Mouse (Mus musculus) thymus, postnatal 36 days (tissue): ENCODE results near the gene Tlcd2.

Source experiments
- DNase-seq, 2 experiments: peaks; one replicate each; pipeline ENCODE4 v3.0.0; 2022; ENCODE audit warnings: mixed read lengths in 2 of 2

Gene Tlcd2

DNA sequence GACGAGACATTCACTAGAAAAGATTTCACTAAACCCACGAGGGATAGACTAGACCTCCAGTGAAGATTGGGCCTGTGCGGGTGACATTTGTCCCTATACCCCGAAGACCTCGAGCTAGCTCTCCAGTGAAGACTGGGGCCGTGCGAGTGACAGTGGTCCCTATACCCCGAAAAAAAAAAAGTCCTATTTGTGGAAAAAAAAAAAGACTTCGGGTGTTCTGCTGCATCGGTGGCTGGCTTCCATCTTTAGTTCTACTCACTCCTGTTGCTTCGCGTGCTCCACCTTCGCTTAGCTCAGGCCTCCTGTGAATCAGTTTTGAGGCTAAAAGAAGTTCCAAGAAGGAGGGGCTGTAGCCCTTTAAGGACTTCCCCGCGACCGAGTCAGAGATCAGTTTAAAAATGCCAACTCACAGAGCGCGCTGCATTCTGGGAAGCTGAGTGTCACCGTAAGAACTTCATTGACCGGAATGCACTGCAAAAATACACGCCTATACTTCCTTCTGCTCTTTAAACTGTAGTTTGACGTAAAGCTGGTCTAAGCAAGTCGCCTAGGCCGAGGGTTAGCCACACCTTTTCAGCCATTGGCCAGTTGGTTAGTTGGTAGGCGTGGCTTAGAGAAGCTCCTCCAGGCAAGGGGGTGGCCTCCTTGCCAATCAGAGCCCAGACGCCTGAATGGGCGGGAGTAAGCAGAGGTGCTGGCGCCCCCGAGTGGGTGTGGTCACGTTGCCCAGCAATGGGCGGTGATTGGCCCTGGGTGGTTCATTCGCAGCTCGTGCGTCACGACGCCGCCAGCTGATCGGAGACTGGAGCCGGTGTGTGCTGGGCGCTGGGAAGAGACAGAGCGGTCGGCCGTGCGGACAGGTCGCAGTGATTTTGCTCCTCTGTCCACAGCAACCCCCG lies at the start of gene Tlcd2:
Gene Tlcd2 (plus strand): TSS at position 872 of the 899 bp plus-strand sequence.
- DNase-seq = peak; percentile 98 to 100

DNA sequence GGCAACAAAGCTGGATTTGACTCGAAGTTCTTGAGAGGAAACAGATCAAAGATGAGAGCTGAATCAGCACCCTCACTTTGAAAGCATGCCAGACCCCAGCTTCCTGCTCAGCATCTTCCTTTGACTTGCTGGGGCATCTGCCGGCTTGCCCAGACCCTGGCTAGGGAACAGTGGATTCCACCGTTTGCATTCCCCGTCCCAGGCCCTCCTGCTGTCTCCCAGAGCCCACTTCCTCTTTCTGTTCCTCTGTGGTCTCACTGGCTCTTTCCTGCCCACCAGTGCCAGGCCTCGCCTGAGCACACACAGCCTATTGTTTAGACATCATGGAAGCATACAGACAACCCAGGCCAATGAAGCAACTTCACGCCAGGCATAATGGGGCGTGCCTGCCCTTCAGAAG lies 46.4 kb upstream of the Tlcd2 start:
- peak; percentile 18 to 39 for DNase-seq

GRCm38 (mm10) chr11:75415994-75416393 lies 45.5 kb upstream of the Tlcd2 start:
- DNase-seq = peak in 1 of 2 experiments; percentile 30

- DNase-seq = no peak
Observed at GRCm38 (mm10) chr11:75420037-75420436, 41.5 kb upstream of the Tlcd2 start.

DNA sequence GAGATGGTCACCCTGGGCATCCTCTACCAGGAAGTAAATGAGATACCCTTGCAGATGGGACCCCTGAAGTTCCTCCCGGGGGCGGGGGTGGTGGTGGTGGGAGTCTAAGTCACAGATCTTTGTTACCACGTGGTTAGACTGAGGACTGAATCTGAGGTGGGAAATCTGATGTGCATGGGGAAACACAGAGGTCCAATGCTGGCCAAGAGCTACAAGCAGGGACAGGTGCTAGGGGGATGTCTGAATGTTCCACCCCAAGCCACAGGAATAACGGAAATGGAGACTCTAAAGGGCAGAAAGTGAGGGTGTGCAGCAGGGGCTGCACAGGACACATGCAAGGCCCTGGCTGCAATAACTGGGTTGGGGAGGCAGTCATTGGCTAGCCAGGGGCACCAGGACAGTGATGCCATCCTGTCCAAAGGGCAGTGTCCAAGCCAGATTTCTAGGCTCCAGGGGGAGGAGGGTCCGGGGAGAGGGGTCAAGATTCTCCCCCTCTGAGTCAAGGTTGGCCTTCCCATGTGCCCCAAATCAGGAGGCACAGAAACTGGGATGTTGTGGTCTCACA lies 40.6 kb upstream of the Tlcd2 start:
- DNase-seq = no peak

GRCm38 (mm10) chr11:75421375-75422012 lies 40.0 kb upstream of the Tlcd2 start:
- DNase-seq = no peak

DNA sequence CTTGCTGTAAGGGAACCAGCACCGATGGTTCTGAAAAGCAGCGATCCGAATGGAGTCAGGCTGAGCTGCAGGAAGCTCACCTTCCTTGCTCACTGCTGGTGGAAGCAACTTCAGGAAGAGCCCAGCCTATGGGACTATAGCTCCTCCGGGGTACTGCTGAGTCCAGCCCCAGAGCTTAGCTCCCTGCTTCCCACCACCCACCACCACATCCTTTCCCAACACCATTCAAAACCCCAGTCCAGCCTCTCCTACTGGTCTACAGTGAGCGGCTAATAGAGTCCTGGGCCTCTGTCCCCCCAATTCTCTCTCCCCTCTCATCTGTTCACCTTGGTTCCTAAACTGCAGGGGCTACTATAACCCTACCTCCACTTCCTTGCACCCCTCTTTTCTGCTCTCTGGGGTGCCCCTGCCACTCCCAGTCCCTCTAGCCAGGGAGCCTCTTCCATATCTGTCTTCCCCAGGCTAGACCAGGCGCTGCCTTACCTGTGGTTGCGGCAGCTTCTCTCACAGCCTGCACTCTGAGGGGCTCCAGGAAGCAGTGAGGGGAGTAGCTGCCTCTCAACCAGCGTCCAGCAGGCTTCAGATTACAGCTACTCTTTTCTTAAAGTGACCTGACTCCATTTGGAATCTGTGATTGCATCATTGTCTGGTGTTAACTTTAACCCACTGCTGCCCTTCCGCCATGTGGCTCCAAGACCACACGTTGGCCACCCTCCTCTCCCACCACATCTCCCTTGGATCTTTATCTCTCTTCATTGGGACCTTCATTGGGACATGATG lies 39.3 kb upstream of the Tlcd2 start, which contains the start of gene Serpinf1:
Gene Serpinf1 (minus strand): TSS at position 689 of the 780 bp plus-strand sequence.
- DNase-seq = no peak

- DNase-seq = no peak
Observed at GRCm38 (mm10) chr11:75423091-75423490, 38.4 kb upstream of the Tlcd2 start.

GRCm38 (mm10) chr11:75424033-75424432 lies 37.5 kb upstream of the Tlcd2 start:
- DNase-seq = no peak

GRCm38 (mm10) chr11:75424459-75424858 lies 37.1 kb upstream of the Tlcd2 start:
- DNase-seq = no peak

GRCm38 (mm10) chr11:75429019-75429705 lies 32.4 kb upstream of the Tlcd2 start:
- peak; percentile 53 to 67 for DNase-seq

GRCm38 (mm10) chr11:75431307-75431706 lies 30.2 kb upstream of the Tlcd2 start:
- DNase-seq = no peak

- no peak for DNase-seq
Observed at GRCm38 (mm10) chr11:75434138-75434537, 27.4 kb upstream of the Tlcd2 start.

DNA sequence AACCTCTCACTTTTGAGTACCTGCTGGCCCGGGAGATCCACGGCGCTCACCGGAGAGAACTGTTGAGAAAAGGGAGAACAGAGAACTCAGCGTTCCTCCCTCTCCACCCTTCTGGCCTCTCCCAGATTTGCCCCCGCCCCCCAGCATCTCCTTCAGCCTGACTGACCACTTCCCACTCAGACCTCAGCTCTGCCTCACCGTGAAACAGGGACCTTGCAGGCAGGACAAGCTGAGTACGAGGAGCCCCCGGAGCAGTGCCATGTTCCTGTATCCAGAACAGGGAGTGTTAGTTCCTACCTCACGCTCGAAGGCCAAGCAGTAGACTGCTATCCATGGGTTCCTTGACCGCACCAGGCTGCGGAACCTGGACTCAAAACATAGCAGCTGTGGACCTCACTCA lies 23.3 kb upstream of the Tlcd2 start:
- peak in 1 of 2 experiments; percentile 6 for DNase-seq

- no peak for DNase-seq
Observed at GRCm38 (mm10) chr11:75438804-75439203, 22.7 kb upstream of the Tlcd2 start.

DNA sequence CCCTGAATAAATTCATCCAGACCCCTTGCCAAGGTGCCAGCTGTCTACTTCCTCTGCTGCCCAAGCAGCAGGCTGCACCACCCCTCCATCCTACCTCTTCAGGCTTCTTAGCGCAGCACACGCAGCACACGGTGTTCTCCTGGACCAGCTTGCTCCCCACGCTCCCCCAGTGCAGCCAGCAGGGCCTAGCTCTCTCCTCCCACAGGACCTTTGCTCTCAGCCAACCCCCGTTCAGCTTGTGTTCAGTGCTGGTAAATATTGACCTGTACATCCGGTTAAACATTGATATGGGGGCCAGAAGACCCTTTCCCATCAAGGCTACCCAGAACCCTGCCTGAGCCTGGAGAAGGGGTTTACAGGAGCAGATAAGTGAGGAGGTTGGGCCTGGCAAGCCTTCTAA lies 22.2 kb upstream of the Tlcd2 start, which contains the start of gene Serpinf2:
Gene Serpinf2 (minus strand): TSS at position 229 of the 400 bp plus-strand sequence.
- DNase-seq = peak in 1 of 2 experiments; percentile 2

GRCm38 (mm10) chr11:75439951-75440350 lies 21.6 kb upstream of the Tlcd2 start:
- no peak for DNase-seq

- DNase-seq = no peak
Observed at GRCm38 (mm10) chr11:75441034-75441433, 20.5 kb upstream of the Tlcd2 start.

- no peak for DNase-seq
Observed at GRCm38 (mm10) chr11:75441601-75442000, 19.9 kb upstream of the Tlcd2 start.

DNA sequence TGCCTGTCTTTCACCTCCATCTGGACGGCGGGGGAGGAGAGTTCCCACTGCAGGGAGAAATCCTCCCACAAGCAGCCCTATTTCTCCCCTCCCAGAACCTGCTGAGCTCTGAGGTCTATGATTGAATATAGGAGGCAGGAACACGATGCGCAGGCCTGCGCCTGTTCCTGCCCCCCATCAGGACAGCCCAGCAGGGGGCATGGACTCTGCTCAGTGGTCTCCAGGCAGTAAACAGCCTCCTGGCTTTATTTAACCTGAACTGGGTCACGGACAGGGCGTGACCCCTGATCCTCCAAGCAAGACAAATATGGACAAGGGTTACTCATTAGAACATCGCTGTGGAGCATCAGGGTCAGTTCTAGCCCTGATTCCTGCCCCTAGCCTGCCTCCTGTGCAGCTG lies 17.8 kb upstream of the Tlcd2 start:
- DNase-seq = peak in 1 of 2 experiments; percentile 3

GRCm38 (mm10) chr11:75448575-75448974 lies 12.9 kb upstream of the Tlcd2 start:
- DNase-seq = no peak

- no peak for DNase-seq
Observed at GRCm38 (mm10) chr11:75449695-75450094, 11.8 kb upstream of the Tlcd2 start.
